Mouse (Mus musculus): Measurements from ENCODE around the gene Pik3ap1. TPM values are rescaled to one million over a fixed set of nuclear protein-coding genes. Genes with fewer than 3 reads are reported as not detected.

The Pik3ap1 gene
- polyA plus RNA-seq, 1 experiment from 2014 or later: 21.8 TPM

- TF ChIP-seq EP300 (IDR thresholded peaks at IDR 0.05; ENCODE audit: low read depth) (no peak), CTCF (IDR thresholded peaks at IDR 0.05; ENCODE audit: low read depth) (no peak)
- H3K27me3 ChIP-seq (ENCODE audit: insufficient read depth, low read length): no peaks in the 10 kb centered on the region
- H3K4me3 ChIP-seq (ENCODE audit: low read depth, low read length): no peak overlapping the region
- no peaks in the 10 kb centered on the region for H3K9me3 ChIP-seq (ENCODE audit: low read length)
- peaks cover 66% of the 10 kb centered on the region for H3K4me1 ChIP-seq (ENCODE audit: insufficient read depth)
- no peak for ATAC-seq
- no peak overlapping the region for H3K27ac ChIP-seq (ENCODE audit: low read depth)
- WGBS (ENCODE audit: insufficient replicate concordance): 71% methylated on average over 6 of the region's 6 CpGs
- H3K36me3 ChIP-seq (replicated peaks; ENCODE audit: insufficient read depth, low read length): no peaks in the 10 kb centered on the region
- no peak for DNase-seq
- no peak overlapping the region for H3K9ac ChIP-seq (replicated peaks)
- H3K4me2 ChIP-seq (ENCODE audit: low read depth, low read length): no peak overlapping the region
Measured at GRCm38 (mm10) chr19:41342592-41343090, 42.3 kb downstream of the Pik3ap1 start.

- Histone ChIP-seq H3K4me1 (ENCODE audit: insufficient read depth) (peaks cover 58% of the 10 kb centered on the region), H3K27ac (ENCODE audit: low read depth) (peak overlapping the region; percentile 45; the same call in 1 of the 2 replicates), H3K27me3 (ENCODE audit: insufficient read depth, low read length) (no peaks in the 10 kb centered on the region), H3K36me3 (replicated peaks; ENCODE audit: insufficient read depth, low read length) (no peaks in the 10 kb centered on the region), H3K9ac (replicated peaks) (no peak overlapping the region), H3K4me3 (ENCODE audit: low read depth, low read length) (no peak overlapping the region), H3K9me3 (ENCODE audit: low read length) (no peaks in the 10 kb centered on the region), H3K4me2 (ENCODE audit: low read depth, low read length) (no peak overlapping the region)
- ATAC-seq: no peak
- TF ChIP-seq EP300 (IDR thresholded peaks at IDR 0.05; ENCODE audit: low read depth): no peak
- no peak for DNase-seq
- whole genome bisulfite sequencing (ENCODE audit: insufficient replicate concordance): 36% methylated on average over 5 of the region's 5 CpGs
Measured at GRCm38 (mm10) chr19:41341677-41342076, 43.2 kb downstream of the Pik3ap1 start.

DNA sequence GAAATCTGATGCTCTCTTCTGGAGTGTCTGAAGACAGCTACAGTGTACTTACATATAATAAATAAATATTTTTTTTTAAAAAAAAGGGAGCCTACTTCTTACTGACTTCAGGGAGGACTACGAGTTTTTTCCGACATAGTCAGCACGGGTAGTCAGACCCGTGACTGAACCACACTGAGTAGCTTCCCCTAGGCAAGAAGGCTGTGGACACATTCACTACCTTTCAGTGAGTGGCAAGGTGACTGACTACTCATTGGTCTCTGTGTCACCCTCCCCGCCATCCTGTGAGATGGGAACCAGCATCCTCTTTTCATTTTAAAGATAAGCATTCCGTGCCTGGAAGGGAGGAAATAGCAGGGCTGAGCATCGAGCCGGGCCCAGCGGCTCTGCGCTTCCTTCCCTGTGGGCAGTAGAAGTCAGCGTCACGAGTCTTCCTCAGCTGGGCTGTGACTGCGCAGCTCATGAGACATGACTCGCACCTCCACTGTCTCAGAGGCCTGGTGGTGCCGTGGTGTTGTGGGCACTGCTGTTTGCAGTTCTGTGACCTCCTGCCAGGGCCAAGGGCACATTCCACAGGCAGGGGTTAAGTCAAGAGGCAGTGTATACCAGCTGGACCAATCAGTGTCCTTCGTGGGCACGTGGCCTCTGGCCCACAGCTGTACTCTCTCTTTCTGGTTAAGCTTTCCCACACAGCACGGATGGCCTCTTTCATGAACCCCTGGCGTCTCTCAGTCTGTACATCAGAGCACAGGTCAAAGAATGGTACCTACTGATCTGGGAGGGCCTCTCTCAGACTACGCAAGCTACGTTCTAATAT is 45.7 kb downstream of the Pik3ap1 start:
- H3K36me3 ChIP-seq (replicated peaks; ENCODE audit: insufficient read depth, low read length): no peaks in the 10 kb centered on the region
- no peaks in the 10 kb centered on the region for H3K27me3 ChIP-seq (ENCODE audit: insufficient read depth, low read length)
- H3K27ac ChIP-seq (ENCODE audit: low read depth): peak overlapping the region; percentile 78
- DNase-seq (peak; percentile 55), ATAC-seq (peak; percentile 91)
- H3K4me3 ChIP-seq (ENCODE audit: low read depth, low read length): no peak overlapping the region
- peaks cover 40% of the 10 kb centered on the region for H3K4me1 ChIP-seq (ENCODE audit: insufficient read depth)
- H3K4me2 ChIP-seq (ENCODE audit: low read depth, low read length): 0 out of 2 replicates have a peak overlapping the region, but pooled peaks have one; percentile 10
- no peaks in the 10 kb centered on the region for H3K9me3 ChIP-seq (ENCODE audit: low read length)
- 21% methylated on average over 21 of the region's 21 CpGs for WGBS (ENCODE audit: insufficient replicate concordance)
- TF ChIP-seq CTCF (IDR thresholded peaks at IDR 0.05; ENCODE audit: low read depth): no peak
- no peak for TF ChIP-seq EP300 (IDR thresholded peaks at IDR 0.05; ENCODE audit: low read depth)
- H3K9ac ChIP-seq (replicated peaks): peak overlapping the region; percentile 22; the same call in 1 of the 2 replicates

DNA sequence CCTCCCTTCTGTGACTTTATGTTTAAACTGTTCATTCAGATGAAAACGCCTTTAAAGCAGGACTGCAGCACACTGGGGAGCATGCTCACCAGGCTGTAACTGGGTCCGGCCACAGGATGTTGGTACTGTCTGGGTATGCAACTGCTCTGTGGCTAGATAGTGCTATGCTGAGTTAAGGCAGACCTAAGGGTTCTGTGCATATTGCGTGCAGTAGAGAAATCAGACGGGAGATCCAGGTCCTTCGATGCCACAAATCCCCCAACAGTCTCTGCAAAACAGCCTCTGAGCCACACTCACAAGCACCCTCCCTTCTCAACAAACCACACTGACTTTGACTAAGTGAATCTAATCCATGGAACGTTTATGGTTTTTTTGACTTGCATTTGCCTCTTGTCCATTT is 46.5 kb downstream of the Pik3ap1 start:
- H3K36me3 ChIP-seq (replicated peaks; ENCODE audit: insufficient read depth, low read length): no peaks in the 10 kb centered on the region
- ATAC-seq (no peak), DNase-seq (no peak)
- H3K4me2 ChIP-seq (ENCODE audit: low read depth, low read length): no peak overlapping the region
- no peak for TF ChIP-seq EP300 (IDR thresholded peaks at IDR 0.05; ENCODE audit: low read depth)
- TF ChIP-seq CTCF (IDR thresholded peaks at IDR 0.05; ENCODE audit: low read depth): no peak
- H3K4me3 ChIP-seq (ENCODE audit: low read depth, low read length): no peak overlapping the region
- H3K9me3 ChIP-seq (ENCODE audit: low read length): no peaks in the 10 kb centered on the region
- 64% methylated on average over 6 of the region's 6 CpGs for WGBS (ENCODE audit: insufficient replicate concordance)
- H3K4me1 ChIP-seq (ENCODE audit: insufficient read depth): peaks cover 38% of the 10 kb centered on the region
- 0 out of 2 replicates have a peak overlapping the region, but pooled peaks have one; percentile 19 for H3K27ac ChIP-seq (ENCODE audit: low read depth)
- no peak overlapping the region for H3K9ac ChIP-seq (replicated peaks)
- H3K27me3 ChIP-seq (ENCODE audit: insufficient read depth, low read length): no peaks in the 10 kb centered on the region

DNA sequence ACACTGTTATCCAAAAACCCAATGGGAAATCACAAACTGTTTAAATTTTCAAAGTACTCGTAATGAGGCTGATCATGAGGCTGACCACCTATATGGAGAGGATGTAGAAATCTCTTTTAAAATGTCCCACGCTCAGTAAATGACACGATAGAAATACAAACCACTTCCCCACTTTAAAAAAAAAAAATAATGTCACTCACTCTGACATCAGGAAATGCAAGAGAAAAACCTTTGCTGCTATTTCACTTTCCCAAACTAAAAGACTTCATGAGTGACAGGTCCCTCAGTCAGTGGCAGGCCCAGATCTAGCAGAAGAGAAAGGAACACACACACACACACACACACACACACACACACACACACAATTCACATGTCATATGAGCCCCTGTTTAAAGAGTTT is 49.2 kb downstream of the Pik3ap1 start:
- WGBS (ENCODE audit: insufficient replicate concordance): 57% methylated on average over 3 of the region's 3 CpGs
- no peak for TF ChIP-seq CTCF (IDR thresholded peaks at IDR 0.05; ENCODE audit: low read depth)
- no peak for TF ChIP-seq EP300 (IDR thresholded peaks at IDR 0.05; ENCODE audit: low read depth)
- Histone ChIP-seq H3K27ac (ENCODE audit: low read depth) (no peak overlapping the region), H3K9ac (replicated peaks) (no peak overlapping the region), H3K4me2 (ENCODE audit: low read depth, low read length) (no peak overlapping the region), H3K9me3 (ENCODE audit: low read length) (no peaks in the 10 kb centered on the region), H3K27me3 (ENCODE audit: insufficient read depth, low read length) (no peaks in the 10 kb centered on the region), H3K36me3 (replicated peaks; ENCODE audit: insufficient read depth, low read length) (peaks cover 3% of the 10 kb centered on the region), H3K4me1 (ENCODE audit: insufficient read depth) (peaks cover 36% of the 10 kb centered on the region), H3K4me3 (ENCODE audit: low read depth, low read length) (no peak overlapping the region)
- ATAC-seq: no peak
- no peak for DNase-seq

GRCm38 (mm10) chr19:41332986-41333385 is 51.9 kb downstream of the Pik3ap1 start:
- H3K9me3 ChIP-seq (ENCODE audit: low read length): no peaks in the 10 kb centered on the region
- H3K4me2 ChIP-seq (ENCODE audit: low read depth, low read length): no peak overlapping the region
- WGBS (ENCODE audit: insufficient replicate concordance): 73% methylated on average over 8 of the region's 8 CpGs
- no peak for TF ChIP-seq EP300 (IDR thresholded peaks at IDR 0.05; ENCODE audit: low read depth)
- H3K27me3 ChIP-seq (ENCODE audit: insufficient read depth, low read length): no peaks in the 10 kb centered on the region
- peak overlapping the region; percentile 63; the same call in 1 of the 2 replicates for H3K27ac ChIP-seq (ENCODE audit: low read depth)
- no peak for DNase-seq
- no peak for ATAC-seq
- H3K9ac ChIP-seq (replicated peaks): no peak overlapping the region
- peaks cover 18% of the 10 kb centered on the region for H3K36me3 ChIP-seq (replicated peaks; ENCODE audit: insufficient read depth, low read length)
- H3K4me1 ChIP-seq (ENCODE audit: insufficient read depth): peaks cover 21% of the 10 kb centered on the region
- no peak overlapping the region for H3K4me3 ChIP-seq (ENCODE audit: low read depth, low read length)
